Mouse (Mus musculus) olfactory bulb, adult 2 months (tissue): ENCODE results near the gene Rad51b. TPM values are rescaled to one million over a fixed set of nuclear protein-coding genes. Genes with fewer than 3 reads are reported as not detected.
A peak's percentile ranks its signal among the peaks of the same experiment; 100 is the strongest.

Experiments used
- H3K27ac ChIP-seq: fragments of 200-500 bp; 2 replicates; pipeline ENCODE4 v1.5.1; 2012; ENCODE audit warnings: low read depth, low read length; ENCODE audit not compliant: insufficient read depth
- H3K4me1 ChIP-seq: fragments of 200-500 bp; 2 replicates; pipeline ENCODE4 v1.6.1; 2012; ENCODE audit warnings: low read length; ENCODE audit not compliant: control insufficient read depth, insufficient read depth
- H3K4me3 ChIP-seq: fragments of 200-500 bp; 2 replicates; pipeline ENCODE4 v1.5.1; 2012; ENCODE audit warnings: mild to moderate bottlenecking, low read depth, low read length, moderate library complexity; ENCODE audit not compliant: insufficient read depth
- CTCF ChIP-seq: fragments of 200-500 bp; IDR thresholded peaks from 2 replicates; pipeline ENCODE4 v1.5.1; 2012; ENCODE audit warnings: low read depth, mild to moderate bottlenecking, low read length, moderate library complexity; ENCODE audit not compliant: insufficient read depth
- POLR2A ChIP-seq: fragments of 200-500 bp; IDR thresholded peaks from 2 replicates; pipeline ENCODE4 v1.6.1; 2012; ENCODE audit warnings: mild to moderate bottlenecking, low read depth, low read length, moderate library complexity; ENCODE audit not compliant: insufficient read depth
- WGBS: fragments of 180-500 bp; shearing (Covaris S2); methylation state at CpG from one replicate; pipeline ENCODE4 v1.1.7; 2018; 5-methylcytosine and 5-hydroxymethylcytosine counted together
- polyA plus RNA-seq: library from polyadenylated mRNA; stranded (reverse); fragments of >200 nt; gene quantifications from 2 replicates; pipeline ENCODE4 v1.2.4, GENCODE M21; 2012; ENCODE audit warnings: low replicate concordance; ENCODE audit not compliant: missing spikeins, insufficient read depth, insufficient read length

Rad51b gene
- polyA plus RNA-seq, 1 experiment: not detected

DNA sequence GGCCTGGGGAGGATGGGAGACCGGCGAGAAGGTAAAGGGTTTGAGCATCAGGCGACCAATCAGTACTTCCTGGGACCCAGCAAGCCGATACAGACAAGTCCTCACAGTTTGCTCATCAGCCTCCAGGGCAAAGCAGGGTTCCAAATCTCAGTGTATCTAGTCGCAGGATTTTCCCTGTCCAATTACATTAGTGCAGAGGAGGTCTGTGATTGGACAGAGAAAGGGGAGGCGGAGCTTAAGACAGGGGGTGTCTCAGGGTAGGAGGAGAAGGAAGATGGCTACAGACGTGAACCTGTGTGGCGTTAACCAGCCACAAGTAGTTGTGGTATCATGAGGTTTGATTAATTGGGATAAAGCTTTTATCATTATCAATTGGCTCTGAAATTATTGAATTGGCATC, 538.4 kb downstream of the Rad51b start:
- H3K27ac ChIP-seq: no peak overlapping the region
- TF ChIP-seq CTCF (no peak), POLR2A (no peak)
- WGBS: 97% methylated on average over 8 of the region's 8 CpGs

DNA sequence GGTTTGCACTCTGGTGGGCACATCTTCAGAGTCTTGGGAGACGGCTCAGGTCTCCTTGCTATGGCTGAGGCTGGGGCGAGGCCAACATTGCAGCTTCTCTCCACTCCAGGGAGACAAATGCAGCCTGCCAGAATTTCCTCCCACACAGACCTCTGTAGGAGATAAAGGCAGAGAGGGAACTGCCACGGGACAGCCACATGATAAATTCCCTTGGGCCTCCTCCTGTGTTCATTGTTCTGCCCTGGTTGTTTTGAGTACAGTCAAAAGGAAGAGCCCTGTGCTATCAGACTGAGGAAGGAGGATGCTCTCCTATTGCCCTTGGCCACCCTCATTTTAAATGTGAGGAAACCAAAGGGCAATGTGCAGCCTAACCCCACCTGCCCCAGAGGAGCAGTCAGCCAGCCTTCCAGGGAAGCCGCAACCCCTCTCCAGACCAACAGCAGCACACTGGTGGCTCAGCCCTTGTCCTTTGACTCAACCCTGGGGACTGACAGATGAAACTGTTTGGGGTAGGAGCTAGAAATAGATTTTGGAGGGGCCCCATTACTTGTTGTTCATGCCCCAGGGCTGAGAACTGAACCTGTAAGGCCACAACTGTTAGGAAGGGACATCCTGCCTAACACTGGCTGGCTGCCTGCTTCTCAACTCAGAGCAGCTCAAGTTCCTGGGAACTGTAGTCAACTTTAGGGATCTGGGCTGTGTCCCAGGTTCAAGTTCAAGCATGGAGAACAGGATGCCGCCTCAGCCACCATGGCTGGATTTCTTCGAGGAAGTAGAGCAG, 541.3 kb downstream of the Rad51b start:
- WGBS: 52% methylated on average over 6 of the region's 6 CpGs
- peak overlapping the region; percentile 61 for H3K27ac ChIP-seq
- H3K4me3 ChIP-seq: no peak overlapping the region
- TF ChIP-seq POLR2A: no peak
- TF ChIP-seq CTCF: no peak
- peaks cover 32% of the 10 kb centered on the region for H3K4me1 ChIP-seq

More for the DNA sequence above, 538.4 kb downstream of the Rad51b start:
- Histone ChIP-seq H3K4me3 (no peak overlapping the region), H3K4me1 (peaks cover 22% of the 10 kb centered on the region)

DNA sequence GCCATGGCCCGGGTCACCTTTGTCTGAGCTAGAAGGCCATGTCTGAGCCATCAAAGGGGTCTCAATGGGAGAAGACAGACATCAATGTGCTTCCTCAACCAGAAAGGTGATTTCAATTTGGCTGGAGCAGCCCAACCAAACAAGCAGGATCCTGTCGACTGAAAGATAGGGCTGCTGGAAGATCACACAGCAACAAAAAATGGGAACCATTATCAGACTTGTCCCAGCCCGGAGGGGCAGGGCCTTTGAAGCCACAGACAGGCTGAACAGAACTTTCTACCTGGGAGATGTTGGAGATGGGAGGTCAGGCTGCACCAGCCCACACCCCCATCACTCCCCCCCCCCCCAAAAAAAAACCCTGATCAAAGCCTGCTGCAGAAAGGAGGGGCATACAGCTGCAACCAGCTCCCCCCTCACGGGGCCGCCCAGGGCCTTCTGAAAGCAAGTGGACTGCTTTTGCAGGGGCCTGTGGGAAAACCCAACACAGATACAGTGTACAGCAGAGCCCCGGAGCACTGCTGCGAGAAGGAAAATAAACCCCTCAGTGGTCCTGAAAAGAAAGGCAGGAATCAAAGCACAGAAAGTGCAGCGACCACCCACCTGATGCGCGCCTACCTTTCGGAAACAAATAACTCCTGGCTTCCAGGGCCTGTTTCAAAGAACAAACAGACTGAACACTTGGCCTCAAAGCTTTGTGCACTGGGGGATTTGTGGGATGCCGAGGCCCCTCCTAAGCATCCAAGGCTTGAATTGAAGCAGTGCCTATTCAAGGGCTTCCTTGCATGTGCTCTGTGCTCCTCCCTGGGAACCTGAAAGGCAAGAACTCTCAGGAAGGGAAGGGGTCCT, 542.2 kb downstream of the Rad51b start:
- WGBS: 66% methylated on average over 12 of the region's 12 CpGs
- Histone ChIP-seq H3K27ac (peak overlapping the region; percentile 61; the same call in 1 of the 2 replicates), H3K4me1 (peaks cover 32% of the 10 kb centered on the region), H3K4me3 (no peak overlapping the region)
- TF ChIP-seq POLR2A: no peak
- TF ChIP-seq CTCF: no peak

DNA sequence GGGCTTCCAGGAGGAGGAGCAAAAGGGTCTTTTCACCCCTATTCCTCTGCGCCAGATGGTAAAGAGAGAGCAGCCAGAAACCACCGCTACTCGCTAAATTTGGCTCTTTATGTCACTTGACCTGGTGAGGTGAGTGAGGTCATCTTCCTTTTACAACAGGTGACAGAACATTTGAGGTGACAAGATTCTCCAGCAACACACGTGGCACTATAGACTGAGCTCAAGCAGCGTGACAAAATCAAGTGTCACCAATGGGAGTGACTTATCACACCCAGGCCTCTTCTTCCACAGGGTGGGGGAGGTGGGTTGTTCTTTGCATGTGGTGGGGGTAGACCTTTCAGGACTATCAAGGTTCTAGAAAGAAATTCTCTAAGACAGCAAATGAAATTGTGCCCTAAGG, 543.4 kb downstream of the Rad51b start:
- Histone ChIP-seq H3K27ac (no peak overlapping the region), H3K4me3 (no peak overlapping the region), H3K4me1 (peaks cover 34% of the 10 kb centered on the region)
- TF ChIP-seq CTCF (no peak), POLR2A (no peak)
- 92% methylated on average over 5 of the region's 5 CpGs for WGBS

DNA sequence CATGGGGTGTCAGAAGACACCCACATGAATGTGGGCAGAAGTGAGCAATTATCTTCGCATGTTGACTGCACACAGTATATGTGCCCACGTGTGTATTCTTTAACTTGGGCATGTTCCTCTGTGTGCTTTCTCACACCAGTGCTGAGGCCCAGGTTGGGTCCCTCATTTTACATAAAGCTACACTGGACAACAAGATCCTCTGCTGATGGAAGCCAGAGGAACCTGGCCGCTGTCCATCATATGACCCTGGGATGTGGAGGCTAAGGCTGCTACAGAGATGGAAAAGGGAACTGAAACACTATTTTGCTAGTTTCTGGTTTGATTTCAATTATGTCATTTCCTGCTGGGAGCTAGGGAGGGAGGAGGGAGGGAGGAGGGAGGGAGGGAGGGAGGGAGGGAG, 544.2 kb downstream of the Rad51b start:
- WGBS: 84% methylated on average over 3 of the region's 3 CpGs
- TF ChIP-seq CTCF (no peak), POLR2A (no peak)
- no peak overlapping the region for H3K27ac ChIP-seq

DNA sequence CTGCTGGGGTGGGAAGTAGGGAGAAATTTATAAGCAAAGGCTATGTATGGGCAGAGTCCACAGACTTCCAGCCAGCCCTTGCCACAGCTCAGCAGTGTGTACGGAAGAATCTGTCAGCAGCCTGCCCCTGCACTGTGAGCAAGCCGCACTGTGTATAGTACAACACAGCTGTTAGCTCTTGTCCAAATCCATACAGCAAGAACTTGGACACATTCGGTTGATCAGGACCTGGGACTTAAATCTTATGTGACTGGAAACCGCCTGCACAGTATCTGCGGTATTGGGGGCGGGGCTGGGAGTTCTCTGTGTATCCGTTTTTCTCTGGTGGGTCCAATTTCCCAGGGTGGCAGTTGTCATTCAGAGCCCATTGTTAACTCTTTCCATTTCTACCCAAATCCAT, 545.2 kb downstream of the Rad51b start:
- Histone ChIP-seq H3K27ac (no peak overlapping the region), H3K4me3 (no peak overlapping the region), H3K4me1 (peaks cover 40% of the 10 kb centered on the region)
- WGBS: 44% methylated on average over 7 of the region's 7 CpGs
- no peak for TF ChIP-seq CTCF
- TF ChIP-seq POLR2A: no peak

More for the DNA sequence above, 544.2 kb downstream of the Rad51b start:
- Histone ChIP-seq H3K4me3 (no peak overlapping the region), H3K4me1 (peaks cover 34% of the 10 kb centered on the region)

DNA sequence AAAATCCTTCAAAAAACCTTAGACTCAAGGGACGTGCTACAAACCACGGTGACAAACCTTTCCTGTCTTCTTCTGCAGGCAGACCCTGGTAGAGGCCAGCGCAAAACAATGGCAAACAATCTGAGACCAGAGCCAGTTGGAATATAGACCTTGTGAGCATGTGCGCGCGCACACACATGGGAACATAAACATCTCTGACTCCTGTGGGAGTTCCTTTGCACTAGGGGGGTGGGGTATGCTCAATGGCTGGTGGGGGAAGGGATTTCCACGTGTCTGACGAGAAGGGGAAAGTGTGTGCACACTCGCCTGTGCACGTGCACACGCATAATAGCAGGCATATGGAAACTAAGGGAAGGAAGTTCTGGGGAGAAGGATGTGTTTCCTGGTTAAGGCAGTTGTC, 545.9 kb downstream of the Rad51b start:
- TF ChIP-seq POLR2A: no peak
- no peak for TF ChIP-seq CTCF
- H3K27ac ChIP-seq: no peak overlapping the region
- peaks cover 37% of the 10 kb centered on the region for H3K4me1 ChIP-seq
- no peak overlapping the region for H3K4me3 ChIP-seq
- 85% methylated on average over 11 of the region's 11 CpGs for WGBS

DNA sequence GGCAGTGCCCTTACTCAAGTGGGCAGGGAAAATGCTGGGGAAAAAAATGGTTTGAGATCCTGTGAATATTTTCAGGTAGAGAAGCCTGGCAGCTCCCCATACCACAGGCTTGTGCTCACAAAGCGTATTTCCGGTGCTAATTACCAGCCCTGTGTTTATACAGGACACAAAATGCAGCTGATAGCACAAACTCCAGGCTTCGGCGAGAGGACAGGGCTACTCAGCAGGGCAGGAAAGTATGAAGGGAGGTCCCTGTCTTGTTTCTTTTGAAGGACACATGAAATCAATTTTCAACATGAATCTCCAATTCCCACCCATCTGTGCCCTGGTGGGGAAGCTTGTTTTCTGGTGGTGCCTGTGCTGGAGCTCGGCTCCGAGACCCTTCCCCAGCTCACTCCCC, 546.4 kb downstream of the Rad51b start:
- TF ChIP-seq CTCF (no peak), POLR2A (no peak)
- H3K27ac ChIP-seq: no peak overlapping the region
- 59% methylated on average over 6 of the region's 6 CpGs for WGBS
- H3K4me1 ChIP-seq: peaks cover 32% of the 10 kb centered on the region
- no peak overlapping the region for H3K4me3 ChIP-seq

DNA sequence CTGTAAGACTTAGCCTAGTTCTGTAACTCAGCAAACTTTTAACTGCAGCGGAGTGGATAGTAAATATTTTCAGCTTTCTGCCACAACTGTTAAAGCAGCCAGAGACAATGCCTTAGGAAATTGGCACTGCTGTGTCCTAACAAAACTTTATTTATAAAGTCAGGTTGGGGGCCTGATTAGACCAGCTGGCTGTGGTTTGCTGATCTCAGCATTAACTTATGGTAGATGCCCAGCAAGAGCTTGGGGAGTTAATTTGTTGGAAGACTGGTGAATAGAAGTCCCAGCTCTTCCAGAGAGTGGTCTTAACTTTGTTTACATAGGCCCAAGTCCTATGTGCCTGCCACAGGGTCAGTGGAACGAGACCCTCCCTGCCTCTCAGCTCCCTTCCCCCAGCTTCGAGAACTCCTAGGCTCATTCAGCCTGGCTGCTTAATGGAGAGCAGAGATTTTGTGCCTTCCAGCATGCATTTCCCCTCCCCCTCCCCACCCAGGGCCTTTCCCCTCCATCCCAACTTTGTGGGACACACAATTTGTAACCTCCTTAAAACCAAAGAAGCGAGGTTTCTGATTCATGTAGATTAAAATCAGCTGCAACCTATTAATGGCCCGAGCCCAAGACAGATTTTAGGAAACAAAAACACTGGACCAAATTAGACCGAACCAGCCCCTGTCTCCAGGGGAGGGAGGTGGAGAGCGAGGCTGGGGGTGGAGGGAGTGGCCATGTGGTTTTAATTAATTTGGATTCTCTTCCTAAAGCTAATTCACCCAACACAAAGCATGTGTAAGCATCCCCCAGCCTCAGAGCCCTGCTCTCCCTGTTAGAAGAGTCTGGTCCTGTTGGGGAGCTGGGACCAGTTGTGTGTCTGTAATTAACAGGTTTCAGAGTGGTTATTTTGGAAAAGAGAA, 549.4 kb downstream of the Rad51b start:
- no peak overlapping the region for H3K4me3 ChIP-seq
- 59% methylated on average over 7 of the region's 7 CpGs for WGBS
- TF ChIP-seq CTCF: no peak
- TF ChIP-seq POLR2A: no peak
- no peak overlapping the region for H3K27ac ChIP-seq
- peaks cover 13% of the 10 kb centered on the region for H3K4me1 ChIP-seq
